Mouse (Mus musculus) neural tube, embryonic 15.5 days (tissue): ENCODE results near the gene Tnfaip8l2. TPM values are rescaled to one million over a fixed set of nuclear protein-coding genes. Genes with fewer than 3 reads are reported as not detected.
"Not testable (repeated sequence)": the region's sequence is repeated elsewhere in the genome, so short reads cannot be mapped to it uniquely, and the experiment has no call there.

Source experiments
- ATAC-seq: fragments of 200-750 bp; cut with Nextera tagmentation; 2 replicates; pipeline ENCODE4 v1.8.0; 2017; ENCODE audit warnings: mild to moderate bottlenecking, moderate TSS enrichment, moderate library complexity; ENCODE audit not compliant: low FRiP score
- H3K27ac ChIP-seq: fragments of 300-500 bp; sonication (generic); replicated peaks from 2 replicates; pipeline ENCODE4 v1.5.1; 2015; ENCODE audit warnings: mild to moderate bottlenecking, inconsistent platforms
- H3K27me3 ChIP-seq: fragments of 300-500 bp; sonication (generic); replicated peaks from 2 replicates; pipeline ENCODE4 v1.6.1; 2015; ENCODE audit warnings: inconsistent platforms
- H3K36me3 ChIP-seq: fragments of 300-500 bp; sonication (generic); 2 replicates; pipeline ENCODE4 v1.6.1; 2015; ENCODE audit warnings: inconsistent platforms
- H3K4me1 ChIP-seq: fragments of 300-500 bp; sonication (generic); 2 replicates; pipeline ENCODE4 v1.6.1; 2015; ENCODE audit warnings: inconsistent platforms
- H3K4me2 ChIP-seq: fragments of 300-500 bp; sonication (generic); 2 replicates; pipeline ENCODE4 v1.6.1; 2015; ENCODE audit warnings: inconsistent platforms, mild to moderate bottlenecking, moderate library complexity
- H3K4me3 ChIP-seq: fragments of 300-500 bp; sonication (generic); replicated peaks from 2 replicates; pipeline ENCODE4 v1.5.1; 2015; ENCODE audit warnings: mild to moderate bottlenecking, inconsistent platforms
- H3K9ac ChIP-seq: fragments of 300-500 bp; sonication (generic); replicated peaks from 2 replicates; pipeline ENCODE4 v1.6.1; 2015; ENCODE audit warnings: mild to moderate bottlenecking, inconsistent platforms
- H3K9me3 ChIP-seq: fragments of 300-500 bp; sonication (generic); replicated peaks from 2 replicates; pipeline ENCODE4 v1.6.1; 2016; ENCODE audit warnings: inconsistent platforms
- WGBS: fragments of 180-500 bp; shearing (Covaris S2); methylation state at CpG from one replicate; pipeline ENCODE4 v1.1.7; 2015; ENCODE audit warnings: mixed read lengths; 5-methylcytosine and 5-hydroxymethylcytosine counted together
- polyA plus RNA-seq: library from polyadenylated mRNA; unstranded; fragments of >200 nt; fragmentation: Nextera tagmentation; extraction: Ambion mirVana; gene quantifications from 2 replicates; pipeline ENCODE4 v1.2.1, GENCODE M21; 2015

Gene Tnfaip8l2
- polyA plus RNA-seq, 1 experiment from 2014 or later = 3.0 TPM

DNA sequence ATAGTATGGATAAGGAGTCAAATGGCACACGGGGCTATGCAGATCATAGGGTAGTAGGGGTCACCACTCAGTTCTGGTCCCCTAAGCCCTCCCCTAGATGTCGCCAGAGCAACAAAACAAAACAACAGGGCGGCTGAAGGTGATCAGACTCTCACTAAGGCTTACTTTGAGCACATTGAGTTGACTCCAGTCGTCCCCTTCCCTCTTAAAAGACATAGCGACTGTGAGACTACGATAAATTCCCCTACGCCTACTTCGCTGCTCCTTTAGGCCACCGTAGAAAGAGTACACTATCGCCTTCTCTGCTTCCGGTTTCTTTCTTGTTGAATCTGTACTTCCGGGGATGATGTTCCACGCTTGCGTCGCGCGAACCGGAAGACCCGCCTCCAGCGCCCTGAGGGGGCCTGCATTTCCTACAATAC is 8.5 kb downstream of the Tnfaip8l2 start, which contains the start of the genes Scnm1 and Lysmd1:
TSS of gene Scnm1 (minus strand) at position 332 of the 422 bp plus-strand sequence.
TSS of gene Lysmd1 (plus strand) at position 409 of the 422 bp plus-strand sequence.
- H3K4me3 ChIP-seq = peak within 1 kb of the TSS; percentile 71
- H3K9me3 ChIP-seq = no peaks in the 10 kb centered on the region
- peak; percentile 95 for ATAC-seq
- H3K27me3 ChIP-seq = no peaks in the 10 kb centered on the region
- peaks cover 23% of the 10 kb centered on the region for H3K36me3 ChIP-seq
- H3K27ac ChIP-seq = peak within 1 kb of the TSS; percentile 87
- peak within 1 kb of the TSS; percentile 88 for H3K4me2 ChIP-seq
- WGBS = under 1% methylated on average over 20 of the region's 20 CpGs
- H3K9ac ChIP-seq = peak within 1 kb of the TSS; percentile 78
- H3K4me1 ChIP-seq = peaks cover 37% of the 10 kb centered on the region

DNA sequence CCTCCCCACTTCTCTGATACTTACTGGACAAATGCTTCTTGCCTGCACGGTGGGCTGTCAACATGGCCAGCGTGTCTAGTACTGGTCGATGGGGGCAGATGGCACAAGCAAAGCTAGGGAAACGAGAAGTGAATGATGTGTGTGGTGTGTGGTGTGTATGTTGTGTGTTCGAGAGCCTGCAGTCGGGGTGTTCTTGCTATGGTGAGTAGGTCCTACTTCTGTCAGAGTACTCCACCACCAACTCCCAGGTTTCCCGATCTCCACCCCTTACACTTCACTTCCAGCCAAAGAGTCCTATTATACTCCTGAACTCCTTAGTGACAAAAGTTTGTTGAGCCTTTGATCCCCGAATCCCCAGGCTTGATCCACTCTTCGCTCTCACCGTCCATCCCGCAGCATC is 9.0 kb downstream of the Tnfaip8l2 start:
- WGBS = 59% methylated on average over 11 of the region's 11 CpGs
- H3K27ac ChIP-seq = peak overlapping the region; percentile 87

GRCm38 (mm10) chr3:95132389-95132788 is 9.8 kb downstream of the Tnfaip8l2 start:
- not testable (repeated sequence) for ATAC-seq, H3K9ac ChIP-seq, H3K4me2 ChIP-seq, H3K27me3 ChIP-seq, H3K4me3 ChIP-seq, H3K27ac ChIP-seq, H3K9me3 ChIP-seq
- H3K36me3 ChIP-seq = peaks cover 20% of the 10 kb centered on the region; the same call in 1 of the 2 replicates
- H3K4me1 ChIP-seq = peaks cover 37% of the 10 kb centered on the region
- 89% methylated on average over 2 of the region's 2 CpGs for WGBS

More for the DNA sequence above, 9.0 kb downstream of the Tnfaip8l2 start:
- Histone ChIP-seq H3K4me1 (peaks cover 37% of the 10 kb centered on the region), H3K27me3 (no peaks in the 10 kb centered on the region), H3K36me3 (peaks cover 24% of the 10 kb centered on the region), H3K4me2 (peak overlapping the region; percentile 88), H3K4me3 (peak overlapping the region; percentile 71), H3K9ac (peak overlapping the region; percentile 78), H3K9me3 (no peaks in the 10 kb centered on the region)
- ATAC-seq = peak; percentile 13; the same call in 1 of the 2 replicates

GRCm38 (mm10) chr3:95130081-95130480 is 12.1 kb downstream of the Tnfaip8l2 start:
- Histone ChIP-seq H3K27ac (no peak overlapping the region), H3K27me3 (no peaks in the 10 kb centered on the region), H3K4me3 (no peak overlapping the region), H3K4me2 (no peak overlapping the region), H3K9ac (no peak overlapping the region), H3K36me3 (peaks cover 20% of the 10 kb centered on the region; the same call in 1 of the 2 replicates), H3K9me3 (no peaks in the 10 kb centered on the region), H3K4me1 (peaks cover 21% of the 10 kb centered on the region)
- no peak for ATAC-seq
- 80% methylated on average over 5 of the region's 5 CpGs for WGBS

DNA sequence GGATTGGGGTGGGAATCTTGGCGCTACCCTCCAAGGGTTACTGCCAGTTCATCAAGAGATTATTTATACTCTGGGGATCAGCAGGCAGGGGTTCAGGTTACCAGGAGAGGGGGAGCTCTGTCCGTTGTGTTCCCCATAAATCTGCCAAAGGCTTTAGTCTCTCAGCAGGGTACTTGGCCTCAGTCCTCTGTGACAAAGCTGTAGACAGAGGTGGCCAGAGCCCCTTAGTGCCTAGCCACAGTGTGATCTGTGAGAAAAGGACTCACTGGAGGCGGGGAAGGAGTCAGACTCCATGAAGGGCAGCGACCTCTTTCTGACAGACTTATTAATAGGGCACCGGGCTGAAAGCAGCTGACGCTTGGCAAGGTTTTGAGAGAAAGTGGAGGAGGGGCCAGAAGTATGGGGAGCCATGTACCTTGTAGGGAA is 12.9 kb downstream of the Tnfaip8l2 start:
- peaks cover 20% of the 10 kb centered on the region; the same call in 1 of the 2 replicates for H3K36me3 ChIP-seq
- H3K27me3 ChIP-seq = no peaks in the 10 kb centered on the region
- H3K9me3 ChIP-seq = no peaks in the 10 kb centered on the region
- H3K9ac ChIP-seq = no peak overlapping the region
- H3K27ac ChIP-seq = no peak overlapping the region
- 9% methylated on average over 6 of the region's 6 CpGs for WGBS
- peaks cover 25% of the 10 kb centered on the region for H3K4me1 ChIP-seq
- no peak for ATAC-seq
- H3K4me2 ChIP-seq = no peak overlapping the region
- no peak overlapping the region for H3K4me3 ChIP-seq

DNA sequence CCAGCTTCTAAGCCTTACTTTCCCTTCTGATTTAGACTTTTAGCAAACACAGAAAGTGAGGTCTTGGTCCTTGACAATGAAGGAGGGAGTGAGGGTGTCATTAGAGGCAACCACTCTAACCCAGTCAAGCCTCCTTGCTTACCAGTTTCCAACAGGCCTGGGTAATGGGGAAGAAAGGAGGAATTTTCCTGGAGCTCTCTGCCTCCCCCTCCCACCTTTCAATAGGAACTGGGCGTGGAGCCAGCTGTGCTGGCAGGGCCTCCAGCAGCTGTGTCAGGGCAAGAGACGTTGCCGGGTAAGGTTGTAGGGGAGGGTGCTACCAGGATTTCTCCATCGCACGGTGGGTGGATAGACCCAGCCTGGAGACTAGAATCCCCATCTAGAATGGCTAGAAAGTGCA is 17.2 kb downstream of the Tnfaip8l2 start:
- Histone ChIP-seq H3K27me3 (no peaks in the 10 kb centered on the region), H3K36me3 (peaks cover 40% of the 10 kb centered on the region), H3K9ac (no peak overlapping the region), H3K27ac (peak overlapping the region; percentile 60), H3K9me3 (no peaks in the 10 kb centered on the region), H3K4me3 (no peak overlapping the region), H3K4me1 (peaks cover 17% of the 10 kb centered on the region), H3K4me2 (no peak overlapping the region)
- WGBS = 37% methylated on average over 5 of the region's 5 CpGs
- ATAC-seq = peak; percentile 60; the same call in 1 of the 2 replicates

DNA sequence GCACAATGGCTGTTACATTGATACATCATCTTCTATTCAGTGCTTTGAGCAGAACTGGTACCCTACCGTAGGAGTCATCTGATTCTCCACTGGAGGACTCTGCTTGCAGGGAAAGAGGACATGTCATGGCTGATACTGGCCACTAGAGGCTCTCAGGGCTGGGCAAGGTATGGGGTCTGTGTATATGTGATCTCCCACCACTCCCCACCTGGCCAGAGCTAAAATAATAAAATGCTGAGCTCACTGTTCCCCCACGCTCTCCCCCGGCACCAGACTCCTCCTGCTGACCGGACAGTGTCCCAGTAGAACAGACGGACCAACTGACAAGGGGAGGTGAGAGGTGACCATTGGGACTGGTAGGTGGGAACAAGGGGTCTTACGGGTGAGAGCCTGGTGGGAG is 17.9 kb downstream of the Tnfaip8l2 start, which contains the start of gene Tmod4:
TSS of gene Tmod4 (plus strand) at position 231 of the 400 bp plus-strand sequence.
- ATAC-seq = no peak
- peak within 1 kb of the TSS; percentile 60 for H3K27ac ChIP-seq
- H3K9ac ChIP-seq = no peak within 1 kb of the TSS
- H3K4me3 ChIP-seq = no peak within 1 kb of the TSS
- H3K36me3 ChIP-seq = peaks cover 41% of the 10 kb centered on the region
- H3K9me3 ChIP-seq = no peaks in the 10 kb centered on the region
- peaks cover 12% of the 10 kb centered on the region for H3K4me1 ChIP-seq
- no peak within 1 kb of the TSS for H3K4me2 ChIP-seq
- no peaks in the 10 kb centered on the region for H3K27me3 ChIP-seq
- 59% methylated on average over 6 of the region's 6 CpGs for WGBS

DNA sequence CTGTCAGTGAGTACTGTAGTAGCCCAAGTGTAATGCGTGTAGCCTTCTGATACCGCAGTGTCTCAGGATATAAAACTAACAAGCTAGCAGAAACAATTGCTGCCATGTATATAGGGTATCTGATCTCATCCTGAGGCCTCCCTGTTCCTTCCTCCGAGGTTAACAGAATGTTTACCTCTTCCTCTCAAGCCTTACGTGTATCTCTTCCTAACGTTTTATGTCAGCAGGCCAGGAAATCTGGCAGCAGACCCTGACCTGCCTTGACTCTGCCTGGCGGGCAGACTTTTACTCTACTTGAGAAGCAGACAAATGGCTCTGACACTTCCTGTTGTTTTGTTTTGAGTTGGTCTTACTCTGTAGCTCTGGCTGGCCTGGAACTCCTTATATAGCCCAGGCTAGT is 20.6 kb downstream of the Tnfaip8l2 start:
- Histone ChIP-seq H3K4me3 (no peak overlapping the region), H3K27ac (no peak overlapping the region), H3K4me2 (no peak overlapping the region), H3K4me1 (peaks cover 11% of the 10 kb centered on the region), H3K27me3 (no peaks in the 10 kb centered on the region), H3K9ac (no peak overlapping the region), H3K36me3 (peaks cover 56% of the 10 kb centered on the region), H3K9me3 (no peaks in the 10 kb centered on the region)
- no peak for ATAC-seq
- 85% methylated on average over 6 of the region's 6 CpGs for WGBS

DNA sequence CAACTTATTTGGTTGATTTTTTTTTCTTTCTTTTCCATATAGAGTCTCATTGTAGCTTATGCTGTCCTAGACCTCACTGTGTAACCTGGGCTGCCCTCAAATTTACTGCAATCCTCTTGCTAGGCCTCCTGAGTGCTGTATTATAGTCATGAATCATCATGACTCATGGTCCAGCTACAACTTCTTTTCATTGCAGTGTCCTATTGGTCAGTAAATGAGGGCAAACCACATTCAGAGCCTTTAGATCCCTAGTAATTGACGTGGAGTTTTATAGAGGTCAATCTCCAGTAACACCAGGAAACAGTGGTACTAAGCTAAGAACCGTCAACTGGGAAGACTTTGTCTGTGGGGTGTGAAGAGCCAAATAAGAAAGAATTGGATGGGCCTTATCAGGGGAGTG is 24.4 kb downstream of the Tnfaip8l2 start:
- WGBS = 66% methylated on average over 2 of the region's 2 CpGs
- no peak for ATAC-seq
- peaks cover 64% of the 10 kb centered on the region for H3K36me3 ChIP-seq

DNA sequence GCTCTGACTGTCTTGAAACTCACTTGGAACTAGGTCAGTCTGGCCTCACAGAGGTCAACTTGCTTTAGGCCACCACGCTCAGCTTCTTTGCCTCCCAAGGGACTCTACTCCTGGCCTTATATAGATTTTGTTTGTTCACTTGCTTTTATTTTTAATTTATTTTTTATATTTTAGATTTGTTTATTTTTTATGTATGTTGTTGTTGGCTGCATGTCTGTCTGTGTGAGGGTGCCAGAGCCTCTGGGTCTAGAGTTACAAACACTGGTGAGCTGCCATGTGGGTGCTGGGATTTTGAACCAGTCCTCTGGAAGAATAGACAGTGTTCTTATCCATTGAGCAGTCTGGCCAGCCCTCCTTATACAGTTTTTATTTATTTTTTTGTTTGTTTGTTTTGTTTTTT is 29.4 kb downstream of the Tnfaip8l2 start:
- ATAC-seq = no peak

More for the DNA sequence above, 24.4 kb downstream of the Tnfaip8l2 start:
- no peak overlapping the region for H3K9ac ChIP-seq
- H3K27me3 ChIP-seq = no peaks in the 10 kb centered on the region
- H3K4me3 ChIP-seq = no peak overlapping the region
- peaks cover 6% of the 10 kb centered on the region for H3K4me1 ChIP-seq
- no peak overlapping the region for H3K27ac ChIP-seq
- H3K4me2 ChIP-seq = no peak overlapping the region
- no peaks in the 10 kb centered on the region for H3K9me3 ChIP-seq

GRCm38 (mm10) chr3:95110911-95111726 is 31.0 kb downstream of the Tnfaip8l2 start, which contains the start of gene Vps72:
TSS of gene Vps72 (plus strand) at chr3:95111022.
- Histone ChIP-seq H3K9ac (peak within 1 kb of the TSS; percentile 74), H3K4me2 (peak within 1 kb of the TSS; percentile 58), H3K9me3 (no peaks in the 10 kb centered on the region), H3K27me3 (no peaks in the 10 kb centered on the region), H3K4me1 (peaks cover 20% of the 10 kb centered on the region), H3K27ac (peak within 1 kb of the TSS; percentile 95), H3K4me3 (peak within 1 kb of the TSS; percentile 87), H3K36me3 (peaks cover 12% of the 10 kb centered on the region)
- under 1% methylated on average over 53 of the region's 54 CpGs for WGBS
- ATAC-seq = peak; percentile 82

More for the DNA sequence above, 29.4 kb downstream of the Tnfaip8l2 start:
- Histone ChIP-seq H3K27ac (no peak overlapping the region), H3K9ac (no peak overlapping the region; the same call in 1 of the 2 replicates), H3K9me3 (no peaks in the 10 kb centered on the region), H3K27me3 (no peaks in the 10 kb centered on the region), H3K4me2 (peak overlapping the region; percentile 58), H3K4me1 (peaks cover 20% of the 10 kb centered on the region), H3K4me3 (no peak overlapping the region), H3K36me3 (peaks cover 19% of the 10 kb centered on the region)
- 93% methylated on average over 1 of the region's 1 CpGs for WGBS

DNA sequence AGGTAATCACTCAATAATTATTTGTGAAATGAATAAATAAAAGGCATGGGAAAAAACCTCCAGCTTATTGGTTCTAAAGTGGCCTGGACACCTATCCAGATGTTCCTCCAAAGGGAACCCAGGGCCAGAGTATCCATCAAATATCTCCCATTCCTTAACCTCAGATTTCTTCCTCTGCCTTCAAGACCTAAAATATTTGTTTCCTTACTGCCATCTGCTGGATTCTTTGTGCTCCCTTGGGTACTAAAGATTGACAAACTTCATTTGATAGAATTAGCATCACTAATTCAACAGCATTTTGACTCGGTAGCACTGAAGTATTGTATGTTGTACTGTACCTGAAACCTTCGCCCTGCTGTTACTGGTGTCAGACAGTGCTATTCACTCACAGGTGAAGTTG is 34.3 kb downstream of the Tnfaip8l2 start:
- no peak for ATAC-seq
- H3K4me2 ChIP-seq = no peak overlapping the region
- no peak overlapping the region for H3K27ac ChIP-seq
- H3K9ac ChIP-seq = no peak overlapping the region
- WGBS = 74% methylated on average over 2 of the region's 2 CpGs
- no peaks in the 10 kb centered on the region for H3K36me3 ChIP-seq
- no peak overlapping the region for H3K4me3 ChIP-seq
- H3K27me3 ChIP-seq = no peaks in the 10 kb centered on the region
- no peaks in the 10 kb centered on the region for H3K9me3 ChIP-seq
- peaks cover 28% of the 10 kb centered on the region for H3K4me1 ChIP-seq
